Mouse (Mus musculus) duodenum, adult 2 months (tissue): ENCODE results near the gene Arhgap18. TPM values are rescaled to one million over a fixed set of nuclear protein-coding genes. Genes with fewer than 3 reads are reported as not detected.

ENCODE experiments used
- polyA plus RNA-seq: library from polyadenylated mRNA; depleted of rRNA; stranded (reverse); fragments of >200 nt; gene quantifications from 2 replicates; pipeline ENCODE4 v1.2.3, GENCODE M21; 2012; ENCODE audit warnings: low replicate concordance; rRNA removed

Gene Arhgap18
- 0.78 and 0.88 TPM in 2 replicates for polyA plus RNA-seq

DNA sequence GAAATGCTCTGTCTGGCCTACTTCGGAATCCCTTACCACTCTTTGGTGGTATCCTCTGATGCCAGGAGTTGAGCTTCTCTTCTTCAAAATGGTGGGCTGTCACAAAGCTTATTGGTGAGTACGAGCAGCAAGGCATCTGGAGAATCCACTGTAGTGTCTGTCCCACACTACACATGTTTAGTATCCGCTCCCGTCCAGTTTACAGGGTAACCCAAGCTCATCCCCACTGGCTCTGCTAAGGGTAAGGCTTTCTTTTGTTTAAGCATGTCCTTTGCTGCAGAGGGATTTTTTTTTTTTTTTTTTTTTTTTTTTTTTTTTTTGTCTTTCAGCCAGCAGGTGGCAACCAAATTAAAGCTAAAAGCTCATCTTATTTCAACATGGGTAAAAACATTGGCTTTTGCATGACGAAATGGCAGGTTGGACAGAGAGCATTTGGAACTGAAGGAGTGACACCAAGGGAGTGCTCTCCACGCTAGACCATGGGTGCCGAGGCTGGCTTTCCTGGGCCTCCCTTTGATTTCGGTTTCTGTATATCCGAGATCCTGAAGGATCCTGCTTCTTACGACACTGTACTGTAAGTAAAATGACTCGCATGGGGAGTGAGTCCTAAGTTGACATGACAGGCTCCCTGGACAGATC is at the start of gene Arhgap18:
Gene Arhgap18, plus strand, starts transcription at position 493 of the 639 bp plus-strand sequence.

